Mouse (Mus musculus) liver, embryonic 11.5 days (tissue): ENCODE measurements around the gene Fbxw9. TPM values are rescaled to one million over a fixed set of nuclear protein-coding genes. Genes with fewer than 3 reads are reported as not detected.

Experiments
- ATAC-seq: fragments of 200-750 bp; cut with Nextera tagmentation; replicated peaks from 2 replicates; pipeline ENCODE4 v1.8.0; 2017; ENCODE audit warnings: moderate number of reproducible peaks, mild to moderate bottlenecking, moderate TSS enrichment, moderate library complexity; ENCODE audit not compliant: low FRiP score
- DNase-seq: peaks from one replicate; pipeline ENCODE4 v3.0.0-alpha.2; 2017; ENCODE audit warnings: low spot score
- H3K27ac ChIP-seq: fragments of 300-500 bp; sonication (generic); 2 replicates; pipeline ENCODE4 v1.5.1; 2014; ENCODE audit warnings: mild to moderate bottlenecking, low read depth, low read length, control low read depth
- H3K27me3 ChIP-seq: fragments of 300-500 bp; sonication (generic); replicated peaks from 2 replicates; pipeline ENCODE4 v1.6.1; 2014; ENCODE audit warnings: low read length, mixed read lengths; ENCODE audit not compliant: control insufficient read depth, insufficient read depth
- H3K36me3 ChIP-seq: fragments of 300-500 bp; sonication (generic); 2 replicates; pipeline ENCODE4 v1.6.1; 2014; ENCODE audit warnings: mild to moderate bottlenecking, low read length, moderate library complexity, mixed read lengths; ENCODE audit not compliant: control insufficient read depth, insufficient read depth
- H3K4me1 ChIP-seq: fragments of 300-500 bp; sonication (generic); replicated peaks from 2 replicates; pipeline ENCODE4 v1.6.1; 2014; ENCODE audit warnings: low read length, mixed read lengths; ENCODE audit not compliant: control insufficient read depth, insufficient read depth
- H3K4me2 ChIP-seq: fragments of 300-500 bp; sonication (generic); 2 replicates; pipeline ENCODE4 v1.6.1; 2014; ENCODE audit warnings: mild to moderate bottlenecking, control low read depth, moderate library complexity
- H3K4me3 ChIP-seq: fragments of 300-500 bp; sonication (generic); 2 replicates; pipeline ENCODE4 v1.5.1; 2014; ENCODE audit warnings: low read depth, low read length, control low read depth
- H3K9ac ChIP-seq: fragments of 300-500 bp; sonication (generic); 2 replicates; pipeline ENCODE4 v1.6.1; 2014; ENCODE audit warnings: low read depth, low read length, control low read depth
- H3K9me3 ChIP-seq: fragments of 300-500 bp; sonication (generic); 2 replicates; pipeline ENCODE4 v1.6.1; 2016; ENCODE audit warnings: low read length, inconsistent platforms, mixed read lengths; ENCODE audit not compliant: control insufficient read depth
- WGBS: fragments of 180-500 bp; shearing (Covaris S2); extraction: QIAGEN DNeasy Blood & Tissue Kit; methylation state at CpG from one replicate; pipeline ENCODE4 v1.1.7; 2014; 5-methylcytosine and 5-hydroxymethylcytosine counted together
- polyA plus RNA-seq: library from polyadenylated mRNA; unstranded; fragments of >200 nt; fragmentation: Nextera tagmentation; extraction: Ambion mirVana; gene quantifications from 2 replicates; pipeline ENCODE4 v1.2.1, GENCODE M21; 2014

Fbxw9 gene
- polyA plus RNA-seq, 1 experiment from 2014 or later = 17.4 TPM

- DNase-seq (no peak), ATAC-seq (no peak)
- 94% methylated on average over 4 of the region's 4 CpGs for WGBS
- no peak overlapping the region for H3K9ac ChIP-seq
- peaks cover 11% of the 10 kb centered on the region for H3K4me1 ChIP-seq
- no peak overlapping the region for H3K27ac ChIP-seq
- H3K9me3 ChIP-seq = no peaks in the 10 kb centered on the region
- peaks cover 6% of the 10 kb centered on the region; the same call in 1 of the 2 replicates for H3K36me3 ChIP-seq
- no peak overlapping the region for H3K4me3 ChIP-seq
- H3K4me2 ChIP-seq = no peak overlapping the region
- H3K27me3 ChIP-seq = no peaks in the 10 kb centered on the region
These were observed 2.7 kb downstream of the Fbxw9 start for GRCm38 (mm10) chr8:85062603-85063002.

GRCm38 (mm10) chr8:85065213-85065612 lies 5.4 kb downstream of the Fbxw9 start:
- Histone ChIP-seq H3K36me3 (peaks cover 5% of the 10 kb centered on the region; the same call in 1 of the 2 replicates), H3K27ac (peak overlapping the region; percentile 21; the same call in 1 of the 2 replicates)
- ATAC-seq = no peak

GRCm38 (mm10) chr8:85067155-85067554 lies 7.3 kb downstream of the Fbxw9 start:
- DNase-seq (no peak), ATAC-seq (no peak)
- no peaks in the 10 kb centered on the region for H3K9me3 ChIP-seq
- no peak overlapping the region for H3K27ac ChIP-seq
- peaks cover 5% of the 10 kb centered on the region; the same call in 1 of the 2 replicates for H3K36me3 ChIP-seq
- no peak overlapping the region for H3K9ac ChIP-seq
- H3K27me3 ChIP-seq = no peaks in the 10 kb centered on the region
- H3K4me1 ChIP-seq = peaks cover 2% of the 10 kb centered on the region
- 95% methylated on average over 2 of the region's 2 CpGs for WGBS
- H3K4me2 ChIP-seq = no peak overlapping the region
- no peak overlapping the region for H3K4me3 ChIP-seq

More at GRCm38 (mm10) chr8:85065213-85065612, 5.4 kb downstream of the Fbxw9 start:
- 44% methylated on average over 2 of the region's 2 CpGs for WGBS
- Histone ChIP-seq H3K4me2 (no peak overlapping the region), H3K9ac (no peak overlapping the region; the same call in 1 of the 2 replicates), H3K4me3 (no peak overlapping the region), H3K9me3 (no peaks in the 10 kb centered on the region), H3K27me3 (no peaks in the 10 kb centered on the region), H3K4me1 (peaks cover 11% of the 10 kb centered on the region)
- DNase-seq = no peak

- no peak within 1 kb of the TSS for H3K9ac ChIP-seq
- no peaks in the 10 kb centered on the region for H3K27me3 ChIP-seq
- H3K36me3 ChIP-seq = peaks cover 5% of the 10 kb centered on the region; the same call in 1 of the 2 replicates
- no peak for DNase-seq
- H3K4me2 ChIP-seq = no peak within 1 kb of the TSS
- H3K27ac ChIP-seq = no peak within 1 kb of the TSS
- no peak for ATAC-seq
- H3K4me3 ChIP-seq = no peak within 1 kb of the TSS
- H3K4me1 ChIP-seq = peaks cover 9% of the 10 kb centered on the region
- no peaks in the 10 kb centered on the region for H3K9me3 ChIP-seq
These were observed 8.1 kb downstream of the Fbxw9 start, which contains the start of gene Gm5741 for GRCm38 (mm10) chr8:85067982-85068381. Gene Gm5741, minus strand, starts transcription at chr8:85067982.

- WGBS = 71% methylated on average over 5 of the region's 5 CpGs
- Histone ChIP-seq H3K9me3 (no peaks in the 10 kb centered on the region), H3K4me3 (peak overlapping the region; percentile 70), H3K9ac (peak overlapping the region; percentile 82), H3K36me3 (peaks cover 28% of the 10 kb centered on the region), H3K27ac (peak overlapping the region; percentile 90), H3K4me1 (peaks cover 22% of the 10 kb centered on the region), H3K27me3 (no peaks in the 10 kb centered on the region), H3K4me2 (peak overlapping the region; percentile 94)
- ATAC-seq (0 out of 2 replicates have a peak, but pooled peaks have one; percentile 11), DNase-seq (no peak)
These were observed 11.2 kb downstream of the Fbxw9 start for GRCm38 (mm10) chr8:85071041-85071440.

- peak within 1 kb of the TSS; percentile 94 for H3K4me2 ChIP-seq
- no peaks in the 10 kb centered on the region for H3K9me3 ChIP-seq
- H3K4me3 ChIP-seq = peak within 1 kb of the TSS; percentile 70
- H3K36me3 ChIP-seq = peaks cover 32% of the 10 kb centered on the region
- peaks cover 28% of the 10 kb centered on the region for H3K4me1 ChIP-seq
- WGBS = under 1% methylated on average over 68 of the region's 68 CpGs
- H3K27me3 ChIP-seq = no peaks in the 10 kb centered on the region
- peak within 1 kb of the TSS; percentile 82 for H3K9ac ChIP-seq
- DNase-seq (peak; percentile 84), ATAC-seq (peak; percentile 85)
- H3K27ac ChIP-seq = peak within 1 kb of the TSS; percentile 90
These were observed 11.8 kb downstream of the Fbxw9 start, which contains the start of gene Dhps for GRCm38 (mm10) chr8:85071514-85072281. Gene Dhps, plus strand, starts transcription at chr8:85071757.

- H3K36me3 ChIP-seq = peaks cover 30% of the 10 kb centered on the region
- peak overlapping the region; percentile 94 for H3K4me2 ChIP-seq
- peak overlapping the region; percentile 70 for H3K4me3 ChIP-seq
- peak overlapping the region; percentile 82 for H3K9ac ChIP-seq
- H3K27ac ChIP-seq = peak overlapping the region; percentile 90; the same call in 1 of the 2 replicates
- 0 out of 2 replicates have a peak, but pooled peaks have one; percentile 0 for ATAC-seq
- no peaks in the 10 kb centered on the region for H3K9me3 ChIP-seq
- peaks cover 29% of the 10 kb centered on the region for H3K4me1 ChIP-seq
- WGBS = 26% methylated on average over 9 of the region's 9 CpGs
- no peaks in the 10 kb centered on the region for H3K27me3 ChIP-seq
- no peak for DNase-seq
These were observed 12.6 kb downstream of the Fbxw9 start for GRCm38 (mm10) chr8:85072364-85072929.

- H3K4me3 ChIP-seq = peak overlapping the region; percentile 70
- H3K27ac ChIP-seq = no peak overlapping the region
- 92% methylated on average over 15 of the region's 15 CpGs for WGBS
- H3K36me3 ChIP-seq = peaks cover 29% of the 10 kb centered on the region
- H3K27me3 ChIP-seq = no peaks in the 10 kb centered on the region
- ATAC-seq = no peak
- H3K9me3 ChIP-seq = no peaks in the 10 kb centered on the region
- peak overlapping the region; percentile 94 for H3K4me2 ChIP-seq
- no peak overlapping the region for H3K9ac ChIP-seq
- DNase-seq = no peak
- H3K4me1 ChIP-seq = peaks cover 29% of the 10 kb centered on the region
These were observed 13.3 kb downstream of the Fbxw9 start for GRCm38 (mm10) chr8:85073041-85073612.
